Mouse (Mus musculus) heart, adult 2 months (tissue): ENCODE data around the gene Gga3. TPM values are rescaled to one million over a fixed set of nuclear protein-coding genes. Genes with fewer than 3 reads are reported as not detected.

ENCODE experiments used
- DNase-seq, 2 experiments: peaks; one replicate each; pipeline ENCODE4 v3.0.0; 2021
- H3K27ac ChIP-seq: fragments of 200-600 bp; 2 replicates; pipeline ENCODE4 v1.8.1; 2022
- H3K27me3 ChIP-seq: fragments of 200-500 bp; 2 replicates; pipeline ENCODE4 v1.6.1; 2012; ENCODE audit warnings: mild to moderate bottlenecking, low read length, inconsistent platforms, mixed read lengths; ENCODE audit not compliant: control insufficient read depth, insufficient read depth
- H3K36me3 ChIP-seq: fragments of 200-500 bp; 2 replicates; pipeline ENCODE4 v1.6.1; 2012; ENCODE audit warnings: low read length, inconsistent platforms; ENCODE audit not compliant: control insufficient read depth, insufficient read depth
- H3K4me1 ChIP-seq: fragments of 200-500 bp; 2 replicates; pipeline ENCODE4 v1.6.1; 2011; ENCODE audit warnings: low read length; ENCODE audit not compliant: control insufficient read depth, insufficient read depth
- H3K4me3 ChIP-seq: fragments of 200-600 bp; 2 replicates; pipeline ENCODE4 v1.8.1; 2022
- H3K79me2 ChIP-seq: fragments of 200-500 bp; replicated peaks from 2 replicates; pipeline ENCODE4 v1.6.1; 2012; ENCODE audit warnings: mild to moderate bottlenecking, inconsistent platforms, low read length, moderate library complexity, mixed read lengths; ENCODE audit not compliant: control insufficient read depth, insufficient read depth
- H3K9ac ChIP-seq: fragments of 200-500 bp; 2 replicates; pipeline ENCODE4 v1.6.1; 2012; ENCODE audit warnings: low read depth, mild to moderate bottlenecking, control low read depth, inconsistent platforms, low read length, mixed read lengths
- CTCF ChIP-seq: fragments of 200-600 bp; IDR thresholded peaks from 2 replicates; pipeline ENCODE4 v1.8.1; 2022; ENCODE audit warnings: antibody characterized with exemption, mild to moderate bottlenecking, moderate library complexity
- EP300 ChIP-seq: fragments of 200-500 bp; IDR thresholded peaks from 2 replicates; pipeline ENCODE4 v1.6.1; 2011; ENCODE audit warnings: low read depth, low read length, control low read depth; ENCODE audit not compliant: insufficient read depth
- POLR2A ChIP-seq: fragments of 200-500 bp; IDR thresholded peaks from 2 replicates; pipeline ENCODE4 v1.6.1; 2011; ENCODE audit warnings: mild to moderate bottlenecking, low read depth, low read length, control low read depth; ENCODE audit not compliant: insufficient read depth
- WGBS: fragments of 180-500 bp; shearing (Covaris S2); methylation state at CpG from one replicate; pipeline ENCODE4 v1.1.7; 2018; 5-methylcytosine and 5-hydroxymethylcytosine counted together
- intact Hi-C: fragments of 180-260 bp; cut with DNase I; formaldehyde crosslinking; loops from one replicate; pipeline ENCODE4 v1.15.1; 2025
- polyA plus RNA-seq: library from polyadenylated mRNA; depleted of rRNA; stranded (reverse); fragments of >200 nt; gene quantifications from 2 replicates; pipeline ENCODE4 v1.2.3, GENCODE M21; 2012; rRNA removed
- total RNA-seq, 2 experiments: library from RNA; stranded (reverse); gene quantifications; 2 replicates each; pipeline ENCODE4 v1.2.3; 2021

The Gga3 gene
- total and polyA plus RNA-seq, 3 experiments, result 16.5 to 20.3 (median 17.1) TPM

DNA sequence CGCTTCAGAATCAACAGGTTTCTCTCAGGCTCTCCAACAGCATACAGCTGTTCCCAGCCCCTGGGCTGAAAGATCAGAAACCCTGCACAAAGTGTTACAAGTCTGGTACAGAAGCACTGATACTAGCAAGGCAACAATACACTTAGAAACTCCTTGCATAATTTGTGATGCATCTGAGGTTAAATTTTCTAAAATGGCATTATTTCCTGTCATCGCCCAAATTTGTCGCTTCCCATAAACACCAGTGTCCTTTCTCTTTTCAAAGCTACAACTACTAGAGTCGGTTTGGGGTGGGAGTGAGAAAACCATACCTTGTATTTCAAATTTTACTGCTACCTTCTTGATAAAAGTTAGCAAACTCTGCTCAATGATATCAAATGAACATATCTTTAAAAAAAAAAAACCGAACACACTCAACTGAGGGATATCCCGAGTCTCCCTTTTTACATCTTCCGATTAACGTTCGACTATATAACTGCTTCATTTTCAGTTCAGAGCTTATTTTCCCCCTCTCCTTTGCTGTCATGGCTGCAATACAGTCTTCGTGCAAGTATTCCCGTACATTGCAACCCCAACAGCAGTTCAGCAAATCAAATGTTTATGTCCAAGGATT lies 69.0 kb downstream of the Gga3 start:
- intact Hi-C loops, result loop anchor here (1.0 to 2.0 kb wide), 2 partner anchors 21 to 44 kb away; partner anchors contain the start of genes Jpt1 and Nt5c

More for the DNA sequence above, 69.0 kb downstream of the Gga3 start:
- Histone ChIP-seq H3K79me2 (peaks cover 2% of the 10 kb centered on the region; the same call in 1 of the 2 replicates), H3K9ac (peak overlapping the region; percentile 92), H3K27me3 (no peaks in the 10 kb centered on the region), H3K4me3 (peak overlapping the region; percentile 73), H3K27ac (peak overlapping the region; percentile 94), H3K36me3 (peaks cover 24% of the 10 kb centered on the region), H3K4me1 (peaks cover 3% of the 10 kb centered on the region; the same call in 1 of the 2 replicates)
- no peak for DNase-seq
- 4% methylated on average over 11 of the region's 11 CpGs for WGBS
- TF ChIP-seq POLR2A (no peak), CTCF (no peak), EP300 (no peak)

Other genes with a start within 250 kb of the Gga3 start
- gene Hid1, start 236.3 kb downstream of the Gga3 start, total RNA-seq, result 1 to 10 TPM; 3.0 to 5.1 TPM
- gene Hid1, start 236.3 kb downstream of the Gga3 start, polyA plus RNA-seq, result 6.1 and 7.3 TPM in 2 replicates
- gene Cdr2l, start 222.1 kb downstream of the Gga3 start, total RNA-seq, result 1 to 10 TPM; 4.5 TPM
- 6.2 and 6.7 TPM in 2 replicates for gene Cdr2l, start 222.1 kb downstream of the Gga3 start, polyA plus RNA-seq
- 100 to 1,000 TPM; 144 to 159 TPM for gene Mrpl58, start 200.3 kb downstream of the Gga3 start, total RNA-seq
- 82.7 and 104 TPM in 2 replicates for gene Mrpl58, start 200.3 kb downstream of the Gga3 start, polyA plus RNA-seq
- 1,000 to 10,000 TPM; 1,964 to 2,328 TPM for gene Atp5h, start 184.1 kb downstream of the Gga3 start, total RNA-seq
- gene Atp5h, start 184.1 kb downstream of the Gga3 start, polyA plus RNA-seq, result 830 and 1,376 TPM in 2 replicates
- 10 to 100 TPM; 26.6 to 30.0 TPM for gene Kctd2, start 183.9 kb downstream of the Gga3 start, total RNA-seq
- 22.9 and 31.9 TPM in 2 replicates for gene Kctd2, start 183.9 kb downstream of the Gga3 start, polyA plus RNA-seq
- under 1 TPM in 1 of 2 experiments, not detected in 1; 0.13 TPM for gene Trim80, start 163.5 kb downstream of the Gga3 start, total RNA-seq
- gene Trim80, start 163.5 kb downstream of the Gga3 start, polyA plus RNA-seq, result 0.33 TPM in 1 of 2 replicates, not detected in the other
- not detected for gene Slc16a5, start 141.6 kb downstream of the Gga3 start, total RNA-seq
- 0.06 and 0.18 TPM in 2 replicates for gene Slc16a5, start 141.6 kb downstream of the Gga3 start, polyA plus RNA-seq
- 1 to 10 TPM; 1.9 to 2.7 TPM for gene Armc7, start 128.4 kb downstream of the Gga3 start, total RNA-seq
- gene Armc7, start 128.4 kb downstream of the Gga3 start, polyA plus RNA-seq, result 2.3 and 3.3 TPM in 2 replicates
- 10 to 100 TPM; 10.9 to 12.9 TPM for gene Nt5c, start 112.2 kb downstream of the Gga3 start, total RNA-seq
- 11.7 and 12.4 TPM in 2 replicates for gene Nt5c, start 112.2 kb downstream of the Gga3 start, polyA plus RNA-seq
- 100 to 1,000 TPM; 110 TPM for gene Jpt1, start 89.7 kb downstream of the Gga3 start, total RNA-seq
- 116 and 124 TPM in 2 replicates for gene Jpt1, start 89.7 kb downstream of the Gga3 start, polyA plus RNA-seq
- 100 to 1,000 TPM; 168 to 177 TPM for gene Sumo2, start 67.8 kb downstream of the Gga3 start, total RNA-seq
- 64.7 and 126 TPM in 2 replicates for gene Sumo2, start 67.8 kb downstream of the Gga3 start, polyA plus RNA-seq
- gene Nup85, start 39.6 kb downstream of the Gga3 start, total RNA-seq, result 10 to 100 TPM; 19.8 to 20.2 TPM
- gene Nup85, start 39.6 kb downstream of the Gga3 start, polyA plus RNA-seq, result 28.0 and 44.1 TPM in 2 replicates
- 10 to 100 TPM; 74.6 to 80.1 TPM for gene Mrps7, start 126 bp downstream of the Gga3 start, total RNA-seq
- gene Mrps7, start 126 bp downstream of the Gga3 start, polyA plus RNA-seq, result 33.9 and 40.2 TPM in 2 replicates
- 10 to 100 TPM; 51.3 to 54.7 TPM for gene Mif4gd, start 8.9 kb upstream of the Gga3 start, total RNA-seq
- 94.0 and 123 TPM in 2 replicates for gene Mif4gd, start 8.9 kb upstream of the Gga3 start, polyA plus RNA-seq
- 10 to 100 TPM; 32.9 to 40.7 TPM for gene Slc25a19, start 24.2 kb upstream of the Gga3 start, total RNA-seq
- 97.1 and 106 TPM in 2 replicates for gene Slc25a19, start 24.2 kb upstream of the Gga3 start, polyA plus RNA-seq
- 100 to 1,000 TPM; 107 to 109 TPM for gene Grb2, start 104.5 kb upstream of the Gga3 start, total RNA-seq
- gene Grb2, start 104.5 kb upstream of the Gga3 start, polyA plus RNA-seq, result 52.0 and 73.2 TPM in 2 replicates
- 100 to 1,000 TPM in 1 of 2 experiments, 10 to 100 TPM in 1; 99.5 to 103 TPM for gene Tmem94, start 161.4 kb upstream of the Gga3 start, total RNA-seq
- gene Tmem94, start 161.4 kb upstream of the Gga3 start, polyA plus RNA-seq, result 125 and 135 TPM in 2 replicates
- gene Caskin2, start 209.6 kb upstream of the Gga3 start, total RNA-seq, result 10 to 100 TPM; 40.5 to 43.8 TPM
- 38.5 TPM in 2 replicates for gene Caskin2, start 209.6 kb upstream of the Gga3 start, polyA plus RNA-seq
- gene Tsen54, start 210.7 kb upstream of the Gga3 start, total RNA-seq, result 1 to 10 TPM; 7.2 to 9.3 TPM
- 15.9 and 16.3 TPM in 2 replicates for gene Tsen54, start 210.7 kb upstream of the Gga3 start, polyA plus RNA-seq
- gene Llgl2, start 220.0 kb upstream of the Gga3 start, total RNA-seq, result 10 to 100 TPM; 18.4 to 20.3 TPM
- 19.4 and 20.2 TPM in 2 replicates for gene Llgl2, start 220.0 kb upstream of the Gga3 start, polyA plus RNA-seq